Mouse (Mus musculus): ENCODE results near the gene Thsd7b.

DNA sequence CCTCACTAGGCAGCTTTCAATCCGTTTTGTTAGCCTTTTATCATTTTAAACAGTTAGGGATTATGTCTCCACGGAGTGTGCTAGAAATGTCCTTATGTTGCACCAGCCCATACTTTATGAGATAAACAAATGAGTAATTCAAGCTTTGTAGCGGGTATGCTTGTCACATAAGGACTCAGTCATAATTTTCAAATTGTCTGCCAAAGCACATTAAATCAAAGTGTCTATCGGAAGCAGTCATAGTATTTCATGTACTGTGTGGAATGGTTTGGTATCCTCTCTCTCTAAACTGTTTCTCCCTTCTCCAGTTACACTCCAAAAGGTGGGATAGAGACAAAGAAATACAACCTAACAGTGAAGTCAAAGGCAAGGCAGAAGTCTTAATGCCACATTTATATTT is 601.3 kb downstream of the Thsd7b start:
- TF ChIP-seq USF1 (IDR thresholded peaks at IDR 0.05; ENCODE audit: low read depth), result no peak
- no peak for TF ChIP-seq CTCF (IDR thresholded peaks at IDR 0.05; ENCODE audit: control insufficient read depth, insufficient read depth, insufficient read length)
- no peak for TF ChIP-seq MYOG (IDR thresholded peaks at IDR 0.05; ENCODE audit: control insufficient read depth, extremely low read depth, insufficient read length)
- TF ChIP-seq MAX (IDR thresholded peaks at IDR 0.05), result no peak

Measured in C2C12 (cell line).